Mouse (Mus musculus): ENCODE results near the gene Utrn. TPM values are rescaled to one million over a fixed set of nuclear protein-coding genes. Genes with fewer than 3 reads are reported as not detected.

The Utrn gene
- total RNA-seq, 2 experiments from 2014 or later, result 41.5 to 42.8 TPM

- intact Hi-C loops (cut with DNase I), result no loop called here
These were observed 6.2 kb upstream of the Utrn start for GRCm38 (mm10) chr10:12875410-12875809.

DNA sequence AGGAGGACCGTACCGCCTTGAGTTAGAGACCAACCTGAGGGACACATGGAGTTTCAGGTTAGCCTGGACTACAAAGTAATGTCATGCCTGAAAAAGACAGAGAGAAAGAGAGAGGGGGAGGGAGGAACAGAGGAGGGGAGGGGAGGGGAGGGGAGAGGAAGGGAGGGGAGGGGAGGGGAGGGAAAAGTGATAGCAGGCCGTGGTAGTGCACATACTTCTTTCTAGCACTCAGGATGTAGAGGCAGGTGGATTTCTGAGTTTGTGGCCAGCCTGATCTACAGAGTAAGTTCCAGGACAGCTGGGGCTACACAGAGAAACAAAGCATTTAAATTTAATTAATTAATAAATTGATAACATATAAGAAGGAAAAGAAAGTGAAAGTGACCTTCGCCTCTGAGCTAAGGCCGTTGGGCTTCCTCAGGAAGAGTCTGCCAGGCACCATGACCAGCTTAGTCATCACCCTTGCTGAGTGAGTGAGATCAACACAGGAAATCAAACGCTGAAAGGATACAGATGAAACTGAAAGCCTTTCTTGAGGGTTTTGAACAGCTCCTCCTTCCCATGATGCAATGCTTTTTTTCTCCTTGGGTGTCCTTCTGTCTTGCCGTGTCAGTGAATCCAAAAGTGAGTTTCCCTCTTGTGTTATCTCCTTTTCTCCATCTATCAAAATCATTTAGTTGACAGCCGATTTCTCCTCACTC, 5.6 kb upstream of the Utrn start:
- intact Hi-C loops (cut with DNase I), result no loop called here
- no peak for DNase-seq (ENCODE audit: extremely low spot score in 1 of 2, low spot score in 2 of 2)

More at GRCm38 (mm10) chr10:12875410-12875809, 6.2 kb upstream of the Utrn start:
- DNase-seq (ENCODE audit: extremely low spot score in 1 of 2, low spot score in 2 of 2), result no peak

DNA sequence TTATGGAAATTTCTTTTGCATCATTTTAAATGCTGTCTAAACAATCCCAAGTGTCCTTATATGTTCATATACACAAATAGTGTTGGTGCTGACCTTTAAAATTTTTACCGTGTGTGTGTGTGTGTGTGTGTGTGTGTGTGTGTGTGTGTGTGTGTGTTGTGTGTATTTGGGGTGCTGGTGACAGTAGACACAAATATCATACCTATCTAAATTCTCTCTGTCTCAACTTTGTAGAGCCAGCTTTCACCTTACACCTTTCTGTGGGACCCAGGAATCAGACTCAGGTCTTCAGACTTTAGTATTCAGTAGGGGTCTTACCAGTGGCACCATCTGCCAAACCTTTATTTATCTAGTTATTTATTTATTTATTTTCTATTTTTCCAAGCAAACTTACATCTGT, 681 bp upstream of the Utrn start:
- intact Hi-C loops (cut with DNase I), result loop anchor here (5.0 kb wide), 1 partner anchor 168 kb away; no protein-coding TSS in a partner anchor
- DNase-seq (ENCODE audit: extremely low spot score in 1 of 2, low spot score in 2 of 2), result no peak

DNA sequence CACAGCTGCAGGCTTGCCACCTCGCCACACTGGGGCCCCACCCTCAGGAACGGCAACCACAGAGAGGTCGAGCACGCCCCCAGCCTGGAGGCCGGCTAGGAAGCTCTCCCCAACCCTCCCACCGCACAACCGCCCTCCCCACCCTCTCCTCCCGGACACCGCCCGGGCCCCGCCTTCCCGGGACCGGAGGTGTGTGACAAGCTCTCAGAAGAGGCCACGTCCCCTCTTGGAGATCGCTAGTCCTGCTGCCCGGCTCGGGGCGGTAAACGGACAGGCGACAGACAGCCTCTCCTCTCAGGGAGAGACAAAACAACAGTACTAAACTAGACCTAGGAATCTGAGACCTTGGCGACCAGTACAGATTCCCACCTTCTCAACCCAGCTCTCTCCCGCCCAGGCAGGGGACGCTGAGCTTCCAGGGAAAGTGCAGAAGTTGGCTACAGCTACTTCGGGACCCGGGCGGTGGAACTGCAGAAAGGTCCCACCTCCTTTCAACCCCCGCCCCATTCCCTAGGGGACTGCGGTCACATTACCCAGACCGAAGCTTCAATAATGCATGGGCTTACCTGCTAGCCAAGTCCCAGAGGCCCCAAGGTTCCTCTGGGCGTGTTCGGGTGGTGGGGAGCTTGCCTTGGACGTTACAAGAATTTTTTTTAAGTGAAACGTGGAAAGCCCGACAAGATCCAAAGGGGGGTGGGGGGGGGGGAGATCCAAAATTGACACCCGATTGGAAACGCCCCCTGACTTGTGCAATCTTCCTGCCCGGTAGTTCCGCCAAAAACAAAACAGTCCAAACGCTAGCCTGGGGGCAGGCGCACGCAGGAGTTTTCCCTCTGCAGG, 756 bp downstream of the Utrn start:
- DNase-seq (ENCODE audit: extremely low spot score in 1 of 2, low spot score in 2 of 2), result peak in 1 of 2 experiments; percentile 81
- intact Hi-C loops (cut with DNase I), result loop anchor here (5.0 kb wide), 1 partner anchor 166 kb away; no protein-coding TSS in a partner anchor

DNA sequence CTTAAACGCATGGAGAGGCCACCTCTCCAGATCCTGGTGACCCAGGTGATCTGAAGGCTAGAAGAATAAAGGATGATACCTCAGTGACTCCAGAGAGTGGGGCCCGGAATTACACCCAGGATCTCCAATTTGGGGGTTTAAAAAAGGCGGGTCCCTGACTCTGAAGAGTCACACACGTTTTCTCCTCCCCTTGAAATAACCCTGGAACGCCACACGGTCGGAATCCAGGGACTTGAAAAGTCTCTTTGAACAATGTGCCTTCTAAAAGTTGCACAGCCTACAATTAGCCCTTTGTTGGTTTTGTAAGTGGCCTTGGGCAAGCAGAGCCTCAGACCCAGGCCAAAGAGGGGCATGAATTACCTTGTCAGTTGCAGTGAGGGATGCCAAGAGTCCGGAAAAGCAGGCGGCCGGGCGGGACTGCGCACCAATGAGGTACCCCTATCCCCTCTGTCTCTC, 1.4 kb downstream of the Utrn start:
- no peak for DNase-seq (ENCODE audit: extremely low spot score in 1 of 2, low spot score in 2 of 2)
- intact Hi-C loops (cut with DNase I), result loop anchor here (5.0 kb wide), 1 partner anchor 165 kb away; no protein-coding TSS in a partner anchor

GRCm38 (mm10) chr10:12866971-12867732, 2.0 kb downstream of the Utrn start:
- peak in 1 of 2 experiments; percentile 46 for DNase-seq (ENCODE audit: extremely low spot score in 1 of 2, low spot score in 2 of 2)
- intact Hi-C loops (cut with DNase I), result loop anchor here (5.0 kb wide), 1 partner anchor 165 kb away; no protein-coding TSS in a partner anchor

- intact Hi-C loops (cut with DNase I), result loop anchor here (5.0 kb wide), 1 partner anchor 163 kb away; no protein-coding TSS in a partner anchor
These were observed 4.0 kb downstream of the Utrn start for GRCm38 (mm10) chr10:12865201-12865600.

DNA sequence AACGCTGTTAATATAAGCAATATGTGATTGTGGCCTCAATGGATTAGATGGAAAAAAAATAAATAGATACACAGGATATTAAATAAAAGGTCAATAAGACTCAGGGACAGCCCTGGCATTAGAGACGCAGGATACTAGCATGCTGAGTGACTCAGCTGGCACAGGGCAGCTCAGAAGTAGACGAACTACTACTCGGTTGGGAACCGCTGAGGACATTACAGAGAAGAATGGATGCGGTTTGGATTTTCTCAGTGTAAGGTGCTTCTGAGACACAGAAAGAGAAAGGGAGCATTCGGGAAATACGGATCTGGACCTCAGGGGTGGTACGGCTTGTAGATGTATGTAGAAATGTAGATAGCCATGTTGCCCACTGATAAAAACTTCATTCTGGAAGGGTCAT, 5.6 kb downstream of the Utrn start:
- no peak for DNase-seq (ENCODE audit: extremely low spot score in 1 of 2, low spot score in 2 of 2)
- intact Hi-C loops (cut with DNase I), result no loop called here

More at GRCm38 (mm10) chr10:12865201-12865600, 4.0 kb downstream of the Utrn start:
- DNase-seq (ENCODE audit: extremely low spot score in 1 of 2, low spot score in 2 of 2), result peak in 1 of 2 experiments; percentile 34

DNA sequence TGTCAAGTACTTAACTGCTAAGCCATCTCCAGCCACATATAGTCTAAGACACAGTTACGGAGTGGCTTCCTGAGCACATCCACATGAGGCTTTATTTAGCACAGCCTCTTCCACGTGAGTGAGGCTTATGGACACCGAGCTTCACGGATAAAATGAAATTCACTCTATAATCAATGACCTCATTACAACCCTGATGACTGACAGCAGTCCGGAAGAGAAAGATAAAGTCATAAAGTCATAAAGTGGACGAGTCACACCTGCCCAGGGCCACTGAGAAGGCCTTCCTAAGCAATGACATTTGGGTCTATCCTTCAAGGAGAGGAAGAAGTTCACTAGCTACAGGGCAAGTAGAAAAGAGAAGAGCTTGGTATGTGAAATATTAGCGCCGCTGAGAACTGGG, 7.1 kb downstream of the Utrn start:
- intact Hi-C loops (cut with DNase I), result no loop called here
- no peak for DNase-seq (ENCODE audit: extremely low spot score in 1 of 2, low spot score in 2 of 2)

GRCm38 (mm10) chr10:12861381-12861780, 7.8 kb downstream of the Utrn start:
- intact Hi-C loops (cut with DNase I), result no loop called here
- no peak for DNase-seq (ENCODE audit: extremely low spot score in 1 of 2, low spot score in 2 of 2)

DNA sequence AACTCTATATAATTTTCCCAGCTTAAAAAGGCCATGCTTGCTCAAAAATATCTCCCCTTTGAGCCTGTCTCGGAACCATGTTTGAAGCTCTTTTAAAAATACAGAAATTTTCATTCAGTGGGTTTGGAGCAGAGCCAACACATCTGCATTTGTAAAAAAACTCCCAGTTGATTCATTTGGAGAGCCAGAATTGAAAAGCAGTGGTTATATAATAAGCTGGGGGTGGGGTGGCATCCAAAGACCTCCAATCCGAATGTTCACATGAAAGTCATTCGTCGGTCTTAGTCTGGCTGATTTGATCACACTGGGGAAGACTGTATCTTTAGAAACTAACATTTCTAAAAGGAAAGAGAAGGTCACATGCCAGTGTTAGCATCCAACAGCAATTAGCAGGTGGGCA, 8.4 kb downstream of the Utrn start:
- no peak for DNase-seq (ENCODE audit: extremely low spot score in 1 of 2, low spot score in 2 of 2)
- intact Hi-C loops (cut with DNase I), result no loop called here

DNA sequence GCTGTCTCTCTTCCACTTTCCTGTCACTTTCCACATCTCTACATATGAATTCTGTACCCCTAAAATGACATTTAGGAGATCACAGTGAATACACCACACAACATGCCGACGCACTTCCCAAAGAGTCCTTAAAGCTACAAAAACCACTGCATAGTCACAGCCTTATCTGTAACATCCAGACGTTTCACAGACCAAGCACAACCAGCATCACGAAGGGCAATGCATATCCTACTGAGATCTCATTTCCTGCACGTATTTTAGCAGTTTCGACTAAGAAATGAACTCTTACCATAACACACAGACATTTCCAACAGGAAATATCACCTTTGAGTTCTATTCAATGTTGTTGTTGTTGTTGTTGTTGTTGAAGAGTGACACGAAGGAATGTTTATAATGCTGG, 8.8 kb downstream of the Utrn start:
- no peak for DNase-seq (ENCODE audit: extremely low spot score in 1 of 2, low spot score in 2 of 2)
- intact Hi-C loops (cut with DNase I), result no loop called here

DNA sequence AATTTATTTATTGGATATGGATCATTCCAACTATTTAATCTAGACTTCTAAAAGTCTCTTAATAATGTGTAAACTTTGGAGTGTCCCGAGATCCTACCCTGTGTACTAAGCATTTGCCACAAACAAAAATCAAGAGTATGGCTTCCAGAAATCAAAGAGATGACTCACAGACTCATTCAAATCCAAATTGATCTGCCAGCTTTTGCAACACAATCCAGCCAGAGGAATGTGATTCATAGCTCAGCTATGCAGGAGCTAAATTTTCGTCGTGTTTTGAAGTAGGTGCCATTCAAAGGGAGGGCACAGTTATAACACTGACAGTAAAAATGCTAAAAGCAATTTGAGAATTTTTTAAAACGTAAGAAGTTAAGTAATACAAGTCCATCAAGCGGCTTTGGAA, 11.1 kb downstream of the Utrn start:
- intact Hi-C loops (cut with DNase I), result no loop called here
- no peak for DNase-seq (ENCODE audit: extremely low spot score in 1 of 2, low spot score in 2 of 2)

DNA sequence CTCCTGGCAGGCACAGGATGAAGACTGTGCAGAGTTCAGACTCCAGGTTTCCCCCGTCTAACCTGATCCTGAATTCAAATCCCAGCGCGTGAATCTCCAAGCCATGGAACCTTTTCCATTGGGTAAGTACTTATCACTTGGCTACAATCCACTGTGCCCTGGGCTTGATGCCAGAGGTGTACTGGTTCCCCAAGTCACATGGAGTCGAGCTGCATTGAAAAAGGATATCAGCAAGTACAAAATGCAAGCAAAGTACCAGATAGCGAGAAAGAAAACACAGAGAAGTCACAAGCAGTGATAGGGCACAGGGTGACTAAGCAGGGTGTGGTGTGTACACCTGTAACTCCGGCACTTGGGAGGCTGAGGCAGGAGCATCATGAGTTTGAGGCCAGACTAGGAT, 14.9 kb downstream of the Utrn start:
- no peak for DNase-seq (ENCODE audit: extremely low spot score in 1 of 2, low spot score in 2 of 2)
- intact Hi-C loops (cut with DNase I), result no loop called here

GRCm38 (mm10) chr10:12853776-12854175, 15.4 kb downstream of the Utrn start:
- intact Hi-C loops (cut with DNase I), result no loop called here
- DNase-seq (ENCODE audit: extremely low spot score in 1 of 2, low spot score in 2 of 2), result no peak

DNA sequence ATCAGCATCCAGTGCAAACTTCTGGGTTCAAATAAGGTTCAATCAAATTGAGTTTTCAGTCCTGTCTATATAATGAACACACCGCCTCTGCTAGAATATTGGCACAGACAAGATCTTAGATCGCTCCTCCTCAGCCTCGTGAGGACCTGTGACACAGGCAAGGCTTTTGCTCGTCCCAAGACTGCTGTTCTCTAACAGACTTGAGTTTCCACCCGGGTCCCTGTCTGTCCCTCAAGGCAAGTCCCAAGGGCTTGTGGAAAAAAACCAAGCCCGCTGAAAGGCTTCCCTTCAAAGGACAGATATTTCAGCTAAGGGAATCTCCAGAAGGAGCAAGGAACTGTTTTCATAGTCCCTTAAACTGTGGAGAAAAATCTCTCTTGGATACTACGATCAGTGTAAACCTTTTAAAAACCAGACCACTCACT, 16.0 kb downstream of the Utrn start:
- intact Hi-C loops (cut with DNase I), result no loop called here
- DNase-seq (ENCODE audit: extremely low spot score in 1 of 2, low spot score in 2 of 2), result no peak

- no peak for DNase-seq (ENCODE audit: extremely low spot score in 1 of 2, low spot score in 2 of 2)
- intact Hi-C loops (cut with DNase I), result no loop called here
These were observed 16.6 kb downstream of the Utrn start for GRCm38 (mm10) chr10:12852416-12853195.

DNA sequence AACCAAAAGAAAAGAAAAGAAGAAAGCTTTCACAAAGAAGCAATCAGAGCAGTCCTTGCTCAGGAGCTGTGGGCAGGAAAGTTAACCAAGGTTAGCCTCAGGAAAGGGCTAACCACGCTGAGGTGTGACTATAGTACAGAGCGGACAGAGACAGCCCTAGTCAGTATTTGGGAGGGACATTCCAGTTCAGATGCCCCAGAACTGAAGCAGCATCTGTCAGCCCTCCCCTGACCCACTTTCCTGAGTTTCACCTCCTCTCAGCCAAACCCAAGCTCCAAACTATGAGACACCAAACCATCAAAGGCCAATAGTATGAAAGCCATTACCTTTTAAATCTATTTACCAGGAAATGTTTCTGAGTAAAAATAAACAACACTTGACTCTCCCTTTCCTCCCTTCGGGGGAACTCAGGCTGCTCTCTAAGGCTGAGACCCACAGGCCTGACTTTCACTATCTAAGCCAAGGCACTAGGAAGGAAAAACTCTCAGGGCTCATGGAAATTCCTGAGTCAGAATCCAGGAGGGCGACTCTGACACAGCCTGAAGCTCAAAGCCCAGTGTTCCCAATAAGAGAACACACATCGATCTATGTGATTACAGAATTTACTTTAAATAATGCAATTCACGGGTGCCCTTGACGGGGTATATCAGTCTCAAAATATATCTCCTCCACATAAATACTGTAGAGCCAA, 18.2 kb downstream of the Utrn start:
- no peak for DNase-seq (ENCODE audit: extremely low spot score in 1 of 2, low spot score in 2 of 2)
- intact Hi-C loops (cut with DNase I), result no loop called here
